Mouse (Mus musculus) stomach, postnatal 0 days (tissue): ENCODE measurements around the gene Amn. TPM values are rescaled to one million over a fixed set of nuclear protein-coding genes. Genes with fewer than 3 reads are reported as not detected.
A peak's percentile ranks its signal among the peaks of the same experiment; 100 is the strongest.

Experiments used
- ATAC-seq: fragments of 200-750 bp; cut with Nextera tagmentation; 2 replicates; pipeline ENCODE4 v1.8.0; 2017; ENCODE audit not compliant: low FRiP score, low TSS enrichment
- DNase-seq: peaks from one replicate; pipeline ENCODE4 v3.0.0-alpha.2; 2016; ENCODE audit warnings: low spot score
- H3K27ac ChIP-seq: fragments of 300-500 bp; sonication (generic); replicated peaks from 2 replicates; pipeline ENCODE4 v1.5.1; 2014; ENCODE audit warnings: mild to moderate bottlenecking, control low read depth
- H3K27me3 ChIP-seq: fragments of 300-500 bp; sonication (generic); 2 replicates; pipeline ENCODE4 v1.6.1; 2014; ENCODE audit warnings: low read length; ENCODE audit not compliant: control insufficient read depth, insufficient read depth
- H3K36me3 ChIP-seq: fragments of 300-500 bp; sonication (generic); 2 replicates; pipeline ENCODE4 v1.6.1; 2014; ENCODE audit warnings: low read length, mixed read lengths; ENCODE audit not compliant: control insufficient read depth, insufficient read depth
- H3K4me1 ChIP-seq: fragments of 300-500 bp; sonication (generic); replicated peaks from 2 replicates; pipeline ENCODE4 v1.6.1; 2014; ENCODE audit warnings: antibody characterized with exemption; ENCODE audit not compliant: control insufficient read depth, insufficient read depth
- H3K4me2 ChIP-seq: fragments of 300-500 bp; sonication (generic); replicated peaks from 2 replicates; pipeline ENCODE4 v1.6.1; 2014; ENCODE audit warnings: low read depth, mild to moderate bottlenecking, control low read depth, moderate library complexity
- H3K4me3 ChIP-seq: fragments of 300-500 bp; sonication (generic); 2 replicates; pipeline ENCODE4 v1.5.1; 2014; ENCODE audit warnings: low read depth, low read length, control low read depth
- H3K9ac ChIP-seq: fragments of 300-500 bp; sonication (generic); 2 replicates; pipeline ENCODE4 v1.6.1; 2014; ENCODE audit warnings: mild to moderate bottlenecking, low read length, control low read depth, mixed read lengths
- H3K9me3 ChIP-seq: fragments of 300-500 bp; sonication (generic); 2 replicates; pipeline ENCODE4 v1.6.1; 2016; ENCODE audit warnings: low read length; ENCODE audit not compliant: control insufficient read depth
- CTCF ChIP-seq: IDR thresholded peaks from 2 replicates; pipeline ENCODE4 v1.5.1; 2016; ENCODE audit warnings: antibody characterized with exemption, low read depth, mild to moderate bottlenecking, moderate library complexity
- EP300 ChIP-seq: optimal IDR thresholded peaks from 2 replicates; pipeline ENCODE3; 2016; ENCODE audit warnings: antibody characterized with exemption
- WGBS: fragments of 180-500 bp; shearing (Covaris S2); extraction: QIAGEN DNeasy Blood & Tissue Kit; methylation state at CpG from one replicate; pipeline ENCODE4 v1.1.7; 2014; 5-methylcytosine and 5-hydroxymethylcytosine counted together
- polyA plus RNA-seq: library from polyadenylated mRNA; unstranded; fragments of >200 nt; fragmentation: Nextera tagmentation; extraction: Ambion mirVana; gene quantifications from 2 replicates; pipeline ENCODE4 v1.2.1, GENCODE M21; 2015

Gene Amn
- polyA plus RNA-seq, 1 experiment from 2014 or later: 0.22 TPM

DNA sequence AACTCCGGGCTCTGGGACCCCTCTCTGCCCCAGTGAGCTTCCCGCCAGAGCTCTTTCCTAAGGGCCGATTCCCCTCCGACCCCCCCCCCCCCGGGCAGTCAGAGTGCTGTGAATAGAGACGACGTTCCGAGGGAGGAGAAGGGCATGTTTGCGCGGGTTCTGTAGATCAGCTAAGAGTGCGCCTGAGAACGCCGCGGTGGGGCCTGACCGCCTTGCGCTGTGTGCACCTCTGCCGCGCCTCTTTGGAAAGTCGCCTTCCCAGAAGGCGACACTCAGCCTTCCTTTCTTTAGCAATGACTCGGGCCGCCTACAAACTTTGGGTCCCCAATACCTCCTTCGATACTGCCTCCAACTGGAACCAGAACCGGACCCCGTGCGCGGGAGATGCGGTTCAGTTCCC lies 511 bp downstream of the Amn start:
- peaks cover 22% of the 10 kb centered on the region for H3K27me3 ChIP-seq
- WGBS: 3% methylated on average over 28 of the region's 28 CpGs
- H3K27ac ChIP-seq: no peak overlapping the region
- TF ChIP-seq CTCF: no peak
- no peak for TF ChIP-seq EP300
- H3K9ac ChIP-seq: no peak overlapping the region
- no peaks in the 10 kb centered on the region for H3K36me3 ChIP-seq
- ATAC-seq (no peak), DNase-seq (no peak)
- peak overlapping the region; percentile 32 for H3K4me2 ChIP-seq
- H3K4me3 ChIP-seq: no peak overlapping the region
- H3K4me1 ChIP-seq: peaks cover 5% of the 10 kb centered on the region; the same call in 1 of the 2 replicates
- no peaks in the 10 kb centered on the region for H3K9me3 ChIP-seq

DNA sequence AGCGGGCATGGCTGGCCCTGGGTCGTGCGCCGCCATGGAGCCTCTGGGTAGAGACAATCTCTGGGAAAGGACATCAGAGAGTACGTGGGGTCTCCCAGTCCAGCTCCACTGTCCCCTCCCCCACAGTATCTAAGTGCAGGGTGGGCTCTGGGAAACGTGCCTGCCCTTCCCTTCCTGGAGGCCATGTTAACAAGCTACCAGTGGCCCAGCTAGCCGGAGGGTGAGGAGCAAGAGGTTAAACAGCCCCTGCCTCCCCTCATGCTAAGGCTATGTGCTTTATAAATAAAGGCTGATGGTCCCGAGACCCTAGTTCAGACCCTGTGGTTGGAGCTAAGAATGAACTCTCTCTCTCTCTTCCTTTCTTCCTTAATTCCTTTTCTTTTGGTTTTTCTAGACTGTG lies 1.1 kb downstream of the Amn start:
- TF ChIP-seq CTCF (no peak), EP300 (no peak)
- DNase-seq (no peak), ATAC-seq (no peak)
- Histone ChIP-seq H3K27ac (no peak overlapping the region), H3K36me3 (no peaks in the 10 kb centered on the region), H3K4me2 (no peak overlapping the region; the same call in 1 of the 2 replicates), H3K9me3 (no peaks in the 10 kb centered on the region), H3K9ac (no peak overlapping the region), H3K4me3 (no peak overlapping the region), H3K27me3 (peaks cover 22% of the 10 kb centered on the region), H3K4me1 (peaks cover 5% of the 10 kb centered on the region; the same call in 1 of the 2 replicates)
- 22% methylated on average over 8 of the region's 8 CpGs for WGBS

DNA sequence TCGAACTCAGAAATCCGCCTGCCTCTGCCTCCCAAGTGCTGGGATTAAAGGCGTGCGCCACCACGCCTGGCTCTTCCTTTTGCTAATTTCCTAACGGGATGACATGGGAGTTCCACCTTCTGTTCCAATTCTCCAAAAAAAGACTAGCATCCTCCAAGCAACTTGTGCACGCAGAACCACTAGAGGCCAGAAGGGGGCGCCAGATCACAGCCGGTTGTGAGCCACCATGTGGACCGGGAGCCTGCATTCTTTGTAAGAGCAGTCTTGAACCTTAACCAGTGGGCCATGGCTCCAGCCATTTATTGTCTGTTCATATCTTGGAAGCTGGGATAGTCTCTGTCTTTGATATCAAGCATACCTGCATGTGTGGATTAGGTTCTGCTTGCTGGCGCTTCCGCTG lies 1.5 kb downstream of the Amn start:
- H3K4me2 ChIP-seq: no peak overlapping the region
- no peak overlapping the region for H3K4me3 ChIP-seq
- WGBS: 25% methylated on average over 12 of the region's 12 CpGs
- H3K27ac ChIP-seq: no peak overlapping the region
- DNase-seq (peak; percentile 85), ATAC-seq (no peak)
- H3K9ac ChIP-seq: no peak overlapping the region
- peaks cover 5% of the 10 kb centered on the region; the same call in 1 of the 2 replicates for H3K4me1 ChIP-seq
- TF ChIP-seq CTCF (peak; percentile 90), EP300 (no peak)
- H3K9me3 ChIP-seq: no peaks in the 10 kb centered on the region
- H3K36me3 ChIP-seq: no peaks in the 10 kb centered on the region
- peaks cover 22% of the 10 kb centered on the region for H3K27me3 ChIP-seq

DNA sequence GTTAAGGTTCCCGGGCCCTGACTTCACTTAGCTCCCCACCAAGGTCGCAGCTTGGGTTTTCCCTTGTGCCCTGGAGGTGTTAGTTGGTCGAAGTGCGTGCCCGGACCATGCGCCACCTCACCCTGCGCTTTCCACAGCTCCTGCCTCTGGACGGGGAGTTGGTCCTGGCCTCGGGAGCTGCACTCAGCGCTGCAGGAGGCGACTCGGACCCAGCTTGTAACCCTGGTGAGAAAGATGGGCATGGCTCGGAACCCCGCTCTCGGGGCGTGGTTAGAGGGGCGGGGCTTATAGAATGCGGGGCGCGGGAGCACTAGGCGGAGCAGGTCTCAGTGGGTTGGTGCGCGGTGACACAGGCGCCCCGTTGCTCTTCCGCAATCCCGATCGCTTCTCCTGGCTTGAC lies 3.1 kb downstream of the Amn start:
- TF ChIP-seq CTCF (no peak), EP300 (no peak)
- no peaks in the 10 kb centered on the region for H3K36me3 ChIP-seq
- WGBS: 5% methylated on average over 28 of the region's 28 CpGs
- no peak overlapping the region for H3K9ac ChIP-seq
- no peak for ATAC-seq
- no peak for DNase-seq
- peak overlapping the region; percentile 38 for H3K4me3 ChIP-seq
- H3K27me3 ChIP-seq: peaks cover 22% of the 10 kb centered on the region
- peak overlapping the region; percentile 61 for H3K4me2 ChIP-seq
- H3K9me3 ChIP-seq: no peaks in the 10 kb centered on the region
- no peak overlapping the region for H3K27ac ChIP-seq
- H3K4me1 ChIP-seq: peaks cover 5% of the 10 kb centered on the region; the same call in 1 of the 2 replicates

DNA sequence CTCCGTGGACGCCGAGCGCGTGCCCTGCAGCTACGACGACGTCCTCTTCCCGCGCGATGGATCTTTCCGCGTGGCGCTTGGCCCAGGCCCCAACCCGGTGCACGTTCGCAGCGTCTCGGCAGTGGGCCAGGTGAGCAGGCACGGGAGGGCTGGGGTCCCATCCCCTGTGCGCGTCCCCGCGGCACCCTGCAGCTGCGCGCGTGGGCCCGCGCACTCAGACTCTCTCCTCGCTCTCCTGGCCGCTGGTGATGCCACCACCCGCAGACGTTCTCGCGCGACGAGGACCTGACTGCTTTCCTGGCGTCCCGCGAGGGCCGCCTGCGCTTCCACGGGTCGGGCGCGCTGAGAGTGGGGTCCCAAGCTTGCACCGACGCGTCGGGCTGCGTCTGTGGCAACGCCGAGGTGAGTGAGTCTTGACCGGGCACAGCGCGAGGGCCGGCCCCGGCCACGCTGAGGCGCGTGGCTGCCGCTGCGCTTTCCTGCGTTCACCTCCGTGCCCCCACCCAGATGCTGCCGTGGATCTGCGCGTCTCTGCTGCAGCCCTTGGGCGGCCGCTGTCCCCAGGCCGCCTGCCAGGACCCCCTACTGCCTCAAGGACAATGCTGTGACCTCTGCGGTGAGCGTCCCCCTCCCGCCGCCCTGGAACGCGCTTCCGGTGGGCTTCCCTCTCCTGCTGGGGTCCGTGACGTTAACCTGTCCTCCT lies 3.7 kb downstream of the Amn start:
- Histone ChIP-seq H3K27me3 (peaks cover 22% of the 10 kb centered on the region), H3K4me3 (peak overlapping the region; percentile 38), H3K4me1 (peaks cover 5% of the 10 kb centered on the region; the same call in 1 of the 2 replicates), H3K36me3 (no peaks in the 10 kb centered on the region), H3K27ac (no peak overlapping the region), H3K4me2 (peak overlapping the region; percentile 61), H3K9ac (peak overlapping the region; percentile 31; the same call in 1 of the 2 replicates), H3K9me3 (no peaks in the 10 kb centered on the region)
- no peak for TF ChIP-seq CTCF
- TF ChIP-seq EP300: no peak
- WGBS: 2% methylated on average over 52 of the region's 80 CpGs
- DNase-seq (no peak), ATAC-seq (no peak)

DNA sequence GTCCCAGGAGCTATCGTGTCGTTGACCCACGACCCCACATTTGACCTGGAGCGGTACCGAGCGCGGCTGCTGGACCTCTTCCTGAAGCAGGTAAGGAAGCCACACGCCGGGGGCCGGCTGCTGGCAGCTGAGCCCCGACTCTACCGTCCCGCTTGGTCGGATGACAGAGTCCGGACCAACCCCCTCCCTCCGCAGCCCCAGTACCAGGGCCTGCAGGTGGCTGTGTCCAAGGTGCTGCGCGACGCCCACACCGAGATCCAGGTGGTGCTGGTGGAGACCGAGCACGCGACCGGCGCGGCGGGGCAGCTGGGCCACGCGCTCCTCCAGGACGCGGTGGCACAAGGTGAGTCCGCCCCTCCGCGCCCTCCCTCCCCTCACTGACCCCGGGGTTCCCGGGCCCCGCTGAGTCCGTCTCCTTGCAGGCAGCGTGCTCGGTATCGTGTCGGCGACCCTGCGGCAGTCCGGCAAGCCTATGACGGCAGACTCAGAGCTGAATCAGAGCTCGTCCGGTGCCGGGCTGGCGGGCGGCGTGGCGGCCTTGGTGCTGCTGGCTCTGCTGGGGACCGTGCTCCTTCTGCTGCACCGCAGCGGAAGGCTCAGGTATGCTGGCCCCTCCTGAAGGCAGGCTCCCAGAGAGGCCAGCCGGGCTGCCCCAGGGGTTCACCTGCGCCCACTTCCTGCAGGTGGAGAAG lies 4.4 kb downstream of the Amn start:
- H3K27me3 ChIP-seq: peaks cover 22% of the 10 kb centered on the region
- H3K4me1 ChIP-seq: peaks cover 5% of the 10 kb centered on the region; the same call in 1 of the 2 replicates
- peak overlapping the region; percentile 38 for H3K4me3 ChIP-seq
- no peaks in the 10 kb centered on the region for H3K36me3 ChIP-seq
- H3K9me3 ChIP-seq: no peaks in the 10 kb centered on the region
- H3K27ac ChIP-seq: no peak overlapping the region
- peak overlapping the region; percentile 61 for H3K4me2 ChIP-seq
- peak overlapping the region; percentile 31; the same call in 1 of the 2 replicates for H3K9ac ChIP-seq
- no peak for TF ChIP-seq EP300
- DNase-seq (peak; percentile 54), ATAC-seq (0 out of 2 replicates have a peak, but pooled peaks have one; percentile 35)
- 2% methylated on average over 55 of the region's 58 CpGs for WGBS
